Mouse (Mus musculus) stomach, postnatal 0 days (tissue): Measurements from ENCODE around the gene Cavin1. TPM values are rescaled to one million over a fixed set of nuclear protein-coding genes. Genes with fewer than 3 reads are reported as not detected.

Experiments used
- ATAC-seq: fragments of 200-750 bp; cut with Nextera tagmentation; 2 replicates; pipeline ENCODE4 v1.8.0; 2017; ENCODE audit not compliant: low FRiP score, low TSS enrichment
- DNase-seq: peaks from one replicate; pipeline ENCODE4 v3.0.0-alpha.2; 2016; ENCODE audit warnings: low spot score
- H3K27ac ChIP-seq: fragments of 300-500 bp; sonication (generic); replicated peaks from 2 replicates; pipeline ENCODE4 v1.5.1; 2014; ENCODE audit warnings: mild to moderate bottlenecking, control low read depth
- H3K27me3 ChIP-seq: fragments of 300-500 bp; sonication (generic); 2 replicates; pipeline ENCODE4 v1.6.1; 2014; ENCODE audit warnings: low read length; ENCODE audit not compliant: control insufficient read depth, insufficient read depth
- H3K36me3 ChIP-seq: fragments of 300-500 bp; sonication (generic); 2 replicates; pipeline ENCODE4 v1.6.1; 2014; ENCODE audit warnings: low read length, mixed read lengths; ENCODE audit not compliant: control insufficient read depth, insufficient read depth
- H3K4me1 ChIP-seq: fragments of 300-500 bp; sonication (generic); replicated peaks from 2 replicates; pipeline ENCODE4 v1.6.1; 2014; ENCODE audit warnings: antibody characterized with exemption; ENCODE audit not compliant: control insufficient read depth, insufficient read depth
- H3K4me2 ChIP-seq: fragments of 300-500 bp; sonication (generic); replicated peaks from 2 replicates; pipeline ENCODE4 v1.6.1; 2014; ENCODE audit warnings: low read depth, mild to moderate bottlenecking, control low read depth, moderate library complexity
- H3K4me3 ChIP-seq: fragments of 300-500 bp; sonication (generic); 2 replicates; pipeline ENCODE4 v1.5.1; 2014; ENCODE audit warnings: low read depth, low read length, control low read depth
- H3K9ac ChIP-seq: fragments of 300-500 bp; sonication (generic); 2 replicates; pipeline ENCODE4 v1.6.1; 2014; ENCODE audit warnings: mild to moderate bottlenecking, low read length, control low read depth, mixed read lengths
- H3K9me3 ChIP-seq: fragments of 300-500 bp; sonication (generic); 2 replicates; pipeline ENCODE4 v1.6.1; 2016; ENCODE audit warnings: low read length; ENCODE audit not compliant: control insufficient read depth
- CTCF ChIP-seq: IDR thresholded peaks from 2 replicates; pipeline ENCODE4 v1.5.1; 2016; ENCODE audit warnings: antibody characterized with exemption, low read depth, mild to moderate bottlenecking, moderate library complexity
- EP300 ChIP-seq: optimal IDR thresholded peaks from 2 replicates; pipeline ENCODE3; 2016; ENCODE audit warnings: antibody characterized with exemption
- WGBS: fragments of 180-500 bp; shearing (Covaris S2); extraction: QIAGEN DNeasy Blood & Tissue Kit; methylation state at CpG from one replicate; pipeline ENCODE4 v1.1.7; 2014; 5-methylcytosine and 5-hydroxymethylcytosine counted together
- polyA plus RNA-seq: library from polyadenylated mRNA; unstranded; fragments of >200 nt; fragmentation: Nextera tagmentation; extraction: Ambion mirVana; gene quantifications from 2 replicates; pipeline ENCODE4 v1.2.1, GENCODE M21; 2015

Cavin1 gene
- polyA plus RNA-seq, 1 experiment from 2014 or later: 331 TPM

GRCm38 (mm10) chr11:100975241-100975640 is 4.6 kb upstream of the Cavin1 start:
- H3K9me3 ChIP-seq: no peaks in the 10 kb centered on the region
- no peaks in the 10 kb centered on the region for H3K36me3 ChIP-seq
- 50% methylated on average over 7 of the region's 7 CpGs for WGBS
- no peak overlapping the region for H3K9ac ChIP-seq
- TF ChIP-seq CTCF (no peak), EP300 (no peak)
- no peaks in the 10 kb centered on the region; the same call in 1 of the 2 replicates for H3K4me1 ChIP-seq
- ATAC-seq (no peak), DNase-seq (no peak)
- no peak overlapping the region for H3K4me3 ChIP-seq
- H3K4me2 ChIP-seq: no peak overlapping the region
- H3K27me3 ChIP-seq: no peaks in the 10 kb centered on the region
- peak overlapping the region; percentile 56 for H3K27ac ChIP-seq

- no peaks in the 10 kb centered on the region for H3K9me3 ChIP-seq
- TF ChIP-seq EP300 (no peak), CTCF (no peak)
- no peak overlapping the region for H3K4me2 ChIP-seq
- ATAC-seq (no peak), DNase-seq (no peak)
- H3K4me3 ChIP-seq: no peak overlapping the region
- H3K9ac ChIP-seq: no peak overlapping the region
- 32% methylated on average over 14 of the region's 14 CpGs for WGBS
- no peaks in the 10 kb centered on the region for H3K36me3 ChIP-seq
- no peaks in the 10 kb centered on the region for H3K27me3 ChIP-seq
- peak overlapping the region; percentile 56 for H3K27ac ChIP-seq
- H3K4me1 ChIP-seq: no peaks in the 10 kb centered on the region; the same call in 1 of the 2 replicates
Measured at GRCm38 (mm10) chr11:100974381-100974970, 3.8 kb upstream of the Cavin1 start.

GRCm38 (mm10) chr11:100973245-100973644 is 2.6 kb upstream of the Cavin1 start:
- Histone ChIP-seq H3K9ac (no peak overlapping the region), H3K27me3 (no peaks in the 10 kb centered on the region), H3K4me1 (peaks cover 2% of the 10 kb centered on the region), H3K27ac (no peak overlapping the region), H3K4me3 (no peak overlapping the region), H3K4me2 (no peak overlapping the region), H3K9me3 (no peaks in the 10 kb centered on the region), H3K36me3 (no peaks in the 10 kb centered on the region)
- TF ChIP-seq EP300: no peak
- no peak for TF ChIP-seq CTCF
- DNase-seq (no peak), ATAC-seq (no peak)
- 72% methylated on average over 7 of the region's 7 CpGs for WGBS

- DNase-seq (no peak), ATAC-seq (no peak)
- Histone ChIP-seq H3K4me3 (no peak overlapping the region), H3K27me3 (no peaks in the 10 kb centered on the region), H3K4me2 (peak overlapping the region; percentile 72), H3K9me3 (no peaks in the 10 kb centered on the region), H3K36me3 (no peaks in the 10 kb centered on the region), H3K4me1 (peaks cover 2% of the 10 kb centered on the region), H3K27ac (peak overlapping the region; percentile 95), H3K9ac (no peak overlapping the region)
- no peak for TF ChIP-seq EP300
- WGBS: 72% methylated on average over 10 of the region's 10 CpGs
Measured at GRCm38 (mm10) chr11:100971455-100971854, 768 bp upstream of the Cavin1 start.

- H3K4me3 ChIP-seq: peak overlapping the region; percentile 83
- H3K9ac ChIP-seq: peak overlapping the region; percentile 94
- H3K4me2 ChIP-seq: peak overlapping the region; percentile 72
- peaks cover 5% of the 10 kb centered on the region for H3K4me1 ChIP-seq
- peak; percentile 77 for ATAC-seq
- TF ChIP-seq CTCF (peak; percentile 38; the same call in 1 of the 2 replicates), EP300 (peak; percentile 17)
- no peaks in the 10 kb centered on the region for H3K9me3 ChIP-seq
- 0 out of 2 replicates have a peak, but pooled peaks cover 3% of the 10 kb centered on the region for H3K36me3 ChIP-seq
- peak overlapping the region; percentile 95 for H3K27ac ChIP-seq
- H3K27me3 ChIP-seq: no peaks in the 10 kb centered on the region
- peak; percentile 79 for DNase-seq
- under 1% methylated on average over 54 of the region's 65 CpGs for WGBS
Measured at GRCm38 (mm10) chr11:100969744-100970556, 737 bp downstream of the Cavin1 start.

- H3K9ac ChIP-seq: peak overlapping the region; percentile 94
- TF ChIP-seq CTCF: no peak
- TF ChIP-seq EP300: peak; percentile 67
- H3K36me3 ChIP-seq: 0 out of 2 replicates have a peak, but pooled peaks cover 3% of the 10 kb centered on the region
- H3K4me3 ChIP-seq: peak overlapping the region; percentile 83
- H3K9me3 ChIP-seq: no peaks in the 10 kb centered on the region
- WGBS: 3% methylated on average over 33 of the region's 35 CpGs
- peak overlapping the region; percentile 95 for H3K27ac ChIP-seq
- no peaks in the 10 kb centered on the region for H3K27me3 ChIP-seq
- H3K4me2 ChIP-seq: peak overlapping the region; percentile 72
- 0 out of 2 replicates have a peak, but pooled peaks have one; percentile 12 for ATAC-seq
- DNase-seq: peak; percentile 47
- H3K4me1 ChIP-seq: peaks cover 7% of the 10 kb centered on the region
Measured at GRCm38 (mm10) chr11:100969189-100969743, 1.4 kb downstream of the Cavin1 start.
